Mouse (Mus musculus) ovary, adult 10 weeks (tissue): ENCODE measurements around the gene Hipk1. TPM values are rescaled to one million over a fixed set of nuclear protein-coding genes. Genes with fewer than 3 reads are reported as not detected.

Experiments used
- polyA plus RNA-seq: library from polyadenylated mRNA; stranded (reverse); fragments of 350-450 nt; fragmentation: Illumina TruSeq; extraction: RNeasy Lipid Tissue Mini Kit (QIAGEN cat#74804); gene quantifications from one replicate; pipeline ENCODE4 v1.2.3, GENCODE M21; 2014

Hipk1 gene
- 103 TPM for polyA plus RNA-seq

GRCm38 (mm10) chr3:103791230-103792110, at the start of gene Hipk1:
Hipk1 (minus strand) TSS chr3:103791563.

GRCm38 (mm10) chr3:103832426-103832825, 41.1 kb upstream of the Hipk1 start, which contains the start of gene Bcl2l15:
Bcl2l15 (plus strand) TSS chr3:103832601.

GRCm38 (mm10) chr3:103808891-103809798, 17.8 kb upstream of the Hipk1 start, which contains the start of the genes Dclre1b, Ap4b1 and Gm43064:
Dclre1b (minus strand) TSS chr3:103809444.
Ap4b1 (plus strand) TSS chr3:103809520.
Gm43064 (plus strand) TSS chr3:103809573.

GRCm38 (mm10) chr3:103739329-103739728, 52.0 kb downstream of the Hipk1 start, which contains the start of gene Gm10964:
Gm10964 (plus strand) TSS chr3:103739366.

GRCm38 (mm10) chr3:103737778-103738571, 53.4 kb downstream of the Hipk1 start, which contains the start of gene Olfml3:
Olfml3 (minus strand) TSS chr3:103738001.

Other genes starting within 250 kb of the Hipk1 start
- 0.20 TPM for gene Syt6, start 216.3 kb downstream of the Hipk1 start, polyA plus RNA-seq
- gene Atg4a-ps, start 145.5 kb downstream of the Hipk1 start, polyA plus RNA-seq = 0.23 TPM
- gene Olfml3, start 53.6 kb downstream of the Hipk1 start, polyA plus RNA-seq = 16.2 TPM
- not detected for gene Gm10964, start 52.2 kb downstream of the Hipk1 start, polyA plus RNA-seq
- 11.6 TPM for gene Dclre1b, start 17.9 kb upstream of the Hipk1 start, polyA plus RNA-seq
- 7.8 TPM for gene Ap4b1, start 18.0 kb upstream of the Hipk1 start, polyA plus RNA-seq
- gene Gm43064, start 18.0 kb upstream of the Hipk1 start, polyA plus RNA-seq = not detected
- 0.83 TPM for gene Bcl2l15, start 41.0 kb upstream of the Hipk1 start, polyA plus RNA-seq
- 62.3 TPM for gene Ptpn22, start 68.2 kb upstream of the Hipk1 start, polyA plus RNA-seq
- 79.2 TPM for gene Rsbn1, start 122.6 kb upstream of the Hipk1 start, polyA plus RNA-seq
- gene Phtf1, start 176.5 kb upstream of the Hipk1 start, polyA plus RNA-seq = 43.4 TPM